Mouse (Mus musculus): Measurements from ENCODE around the gene Gm21915. TPM values are rescaled to one million over a fixed set of nuclear protein-coding genes. Genes with fewer than 3 reads are reported as not detected.
A peak's percentile ranks its signal among the peaks of the same experiment; 100 is the strongest.

Gene Gm21915
- polyA plus RNA-seq, 1 experiment from 2014 or later: not detected

GRCm38 (mm10) chr9:40704364-40705276, 34.2 kb downstream of the Gm21915 start:
- no peaks in the 10 kb centered on the region for H3K27me3 ChIP-seq
- no peak overlapping the region for H3K27ac ChIP-seq
- peaks cover 17% of the 10 kb centered on the region for H3K4me1 ChIP-seq
- no peaks in the 10 kb centered on the region for H3K9me3 ChIP-seq (replicated peaks)
- H3K36me3 ChIP-seq (ENCODE audit: poor library complexity, severe bottlenecking): no peaks in the 10 kb centered on the region
- 63% methylated on average over 10 of the region's 10 CpGs for WGBS
- no peak overlapping the region for H3K9ac ChIP-seq
- H3K4me2 ChIP-seq: no peak overlapping the region
- no peak for ATAC-seq
- no peak overlapping the region for H3K4me3 ChIP-seq

GRCm38 (mm10) chr9:40708448-40709140, 38.2 kb downstream of the Gm21915 start:
- Histone ChIP-seq H3K9me3 (replicated peaks) (no peaks in the 10 kb centered on the region), H3K9ac (peak overlapping the region; percentile 27), H3K4me3 (no peak overlapping the region), H3K4me2 (peak overlapping the region; percentile 2; the same call in 1 of the 2 replicates), H3K36me3 (ENCODE audit: poor library complexity, severe bottlenecking) (no peaks in the 10 kb centered on the region), H3K27ac (peak overlapping the region; percentile 76), H3K27me3 (no peaks in the 10 kb centered on the region), H3K4me1 (peaks cover 19% of the 10 kb centered on the region)
- WGBS: 36% methylated on average over 12 of the region's 12 CpGs
- ATAC-seq: peak; percentile 62

GRCm38 (mm10) chr9:40709141-40709537, 38.7 kb downstream of the Gm21915 start:
- Histone ChIP-seq H3K9me3 (replicated peaks) (no peaks in the 10 kb centered on the region), H3K9ac (no peak overlapping the region), H3K4me2 (no peak overlapping the region), H3K27me3 (no peaks in the 10 kb centered on the region), H3K36me3 (ENCODE audit: poor library complexity, severe bottlenecking) (no peaks in the 10 kb centered on the region), H3K27ac (peak overlapping the region; percentile 76), H3K4me3 (no peak overlapping the region), H3K4me1 (peaks cover 19% of the 10 kb centered on the region)
- ATAC-seq: peak; percentile 14; the same call in 1 of the 2 replicates
- 67% methylated on average over 7 of the region's 7 CpGs for whole genome bisulfite sequencing

GRCm38 (mm10) chr9:40709587-40709986, 39.2 kb downstream of the Gm21915 start:
- Histone ChIP-seq H3K27ac (peak overlapping the region; percentile 76), H3K4me3 (no peak overlapping the region), H3K9me3 (replicated peaks) (no peaks in the 10 kb centered on the region), H3K4me2 (no peak overlapping the region), H3K4me1 (peaks cover 19% of the 10 kb centered on the region), H3K9ac (no peak overlapping the region), H3K36me3 (ENCODE audit: poor library complexity, severe bottlenecking) (no peaks in the 10 kb centered on the region), H3K27me3 (no peaks in the 10 kb centered on the region)
- 0 out of 2 replicates have a peak, but pooled peaks have one; percentile 7 for ATAC-seq
- WGBS: 62% methylated on average over 3 of the region's 3 CpGs

- WGBS: 60% methylated on average over 3 of the region's 3 CpGs
Measured at GRCm38 (mm10) chr9:40709991-40710390, 39.6 kb downstream of the Gm21915 start.

GRCm38 (mm10) chr9:40711654-40712053, 41.2 kb downstream of the Gm21915 start:
- Histone ChIP-seq H3K4me3 (no peak overlapping the region), H3K27ac (no peak overlapping the region), H3K9ac (no peak overlapping the region), H3K36me3 (ENCODE audit: poor library complexity, severe bottlenecking) (no peaks in the 10 kb centered on the region), H3K9me3 (replicated peaks) (no peaks in the 10 kb centered on the region), H3K27me3 (no peaks in the 10 kb centered on the region), H3K4me2 (no peak overlapping the region), H3K4me1 (peaks cover 19% of the 10 kb centered on the region)
- no peak for ATAC-seq
- WGBS: 83% methylated on average over 4 of the region's 4 CpGs

More at GRCm38 (mm10) chr9:40709991-40710390, 39.6 kb downstream of the Gm21915 start:
- Histone ChIP-seq H3K4me2 (no peak overlapping the region), H3K4me3 (no peak overlapping the region), H3K27me3 (no peaks in the 10 kb centered on the region), H3K9me3 (replicated peaks) (no peaks in the 10 kb centered on the region), H3K4me1 (peaks cover 19% of the 10 kb centered on the region), H3K27ac (peak overlapping the region; percentile 76; the same call in 1 of the 2 replicates), H3K36me3 (ENCODE audit: poor library complexity, severe bottlenecking) (no peaks in the 10 kb centered on the region), H3K9ac (no peak overlapping the region)
- ATAC-seq: no peak

- Histone ChIP-seq H3K27me3 (no peaks in the 10 kb centered on the region), H3K4me1 (peaks cover 11% of the 10 kb centered on the region; the same call in 1 of the 2 replicates), H3K9me3 (replicated peaks) (no peaks in the 10 kb centered on the region), H3K9ac (no peak overlapping the region), H3K27ac (no peak overlapping the region), H3K4me2 (no peak overlapping the region), H3K4me3 (no peak overlapping the region), H3K36me3 (ENCODE audit: poor library complexity, severe bottlenecking) (no peaks in the 10 kb centered on the region)
- no peak for ATAC-seq
- 79% methylated on average over 18 of the region's 18 CpGs for WGBS
Measured at GRCm38 (mm10) chr9:40717182-40717874, 46.9 kb downstream of the Gm21915 start.

- Histone ChIP-seq H3K27me3 (no peaks in the 10 kb centered on the region), H3K9me3 (replicated peaks) (no peaks in the 10 kb centered on the region), H3K36me3 (ENCODE audit: poor library complexity, severe bottlenecking) (no peaks in the 10 kb centered on the region), H3K4me3 (no peak overlapping the region), H3K4me1 (peaks cover 11% of the 10 kb centered on the region; the same call in 1 of the 2 replicates), H3K4me2 (no peak overlapping the region), H3K27ac (no peak overlapping the region), H3K9ac (no peak overlapping the region)
- WGBS: 46% methylated on average over 7 of the region's 7 CpGs
- no peak for ATAC-seq
Measured at GRCm38 (mm10) chr9:40717875-40718185, 47.4 kb downstream of the Gm21915 start.

Other genes with a start within 250 kb of the Gm21915 start
- 7.8 and 8.1 TPM in 2 replicates for gene Gramd1b, start 139.2 kb upstream of the Gm21915 start, polyA plus RNA-seq (2015; fragmentation: Nextera tagmentation; extraction: Ambion mirVana)
- gene Clmp, start 15.3 kb downstream of the Gm21915 start, polyA plus RNA-seq (2015; fragmentation: Nextera tagmentation; extraction: Ambion mirVana): 26.3 and 32.4 TPM in 2 replicates
- gene Hspa8, start 130.4 kb downstream of the Gm21915 start, polyA plus RNA-seq (2015; fragmentation: Nextera tagmentation; extraction: Ambion mirVana): 3,030 and 3,122 TPM in 2 replicates
- 0.69 and 1.6 TPM in 2 replicates for gene Bsx, start 203.5 kb downstream of the Gm21915 start, polyA plus RNA-seq (2015; fragmentation: Nextera tagmentation; extraction: Ambion mirVana)